Mouse (Mus musculus): ENCODE data around the gene Trpm8.

Gene Trpm8

GRCm38 (mm10) chr1:88260604-88261377 lies 16.7 kb upstream of the Trpm8 start:
- in situ Hi-C loops (cut with MboI; ENCODE audit: low pct_unique_long_range_greater_than_20kb in 1 of 2, low sequenced_read_pairs in 2 of 2, unreplicated experiment in 1 of 2): no loop called here

DNA sequence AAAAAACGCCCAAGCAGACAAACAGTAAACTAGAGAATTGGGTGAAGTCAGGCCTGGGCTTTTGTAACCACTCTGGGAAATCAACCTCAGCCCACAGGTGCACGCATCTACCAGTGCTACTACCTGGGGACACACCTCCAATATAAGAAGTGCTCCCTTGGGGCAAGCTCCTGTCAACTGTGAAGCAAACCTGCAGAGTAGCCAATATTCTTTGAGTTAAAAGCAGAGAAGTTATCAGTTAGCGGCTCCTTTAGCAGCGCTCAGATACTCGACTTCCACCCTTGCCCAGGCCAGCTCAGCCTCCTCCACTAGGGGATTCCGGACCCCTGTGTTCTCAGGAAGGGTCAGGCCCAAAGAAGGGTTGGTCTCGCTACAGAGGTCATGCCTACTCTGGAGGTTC lies 15.8 kb upstream of the Trpm8 start:
- in situ Hi-C loops (cut with MboI; ENCODE audit: low pct_unique_long_range_greater_than_20kb in 1 of 2, low sequenced_read_pairs in 2 of 2, unreplicated experiment in 1 of 2): no loop called here

DNA sequence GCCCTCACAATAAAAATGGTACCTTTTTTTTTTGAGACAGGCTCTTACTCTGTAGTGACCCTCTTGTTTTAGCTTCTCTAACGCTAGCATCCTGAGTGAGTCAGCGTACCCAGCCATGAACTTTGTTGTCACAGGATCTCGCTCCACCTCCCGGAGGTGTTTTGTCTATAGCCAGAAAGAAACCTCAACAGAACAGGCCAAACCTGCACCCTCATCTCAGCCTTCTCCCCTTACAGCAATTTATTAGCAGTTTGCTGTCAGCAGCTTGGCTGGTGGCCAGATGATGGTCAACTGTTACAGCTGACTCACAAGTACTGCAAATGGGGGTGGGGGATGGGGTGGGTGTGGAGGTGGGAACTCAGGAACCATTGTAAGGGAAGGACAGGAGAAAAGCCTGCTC lies 15.2 kb upstream of the Trpm8 start:
- in situ Hi-C loops (cut with MboI; ENCODE audit: low pct_unique_long_range_greater_than_20kb in 1 of 2, low sequenced_read_pairs in 2 of 2, unreplicated experiment in 1 of 2): no loop called here

- in situ Hi-C loops (cut with MboI; ENCODE audit: low pct_unique_long_range_greater_than_20kb in 1 of 2, low sequenced_read_pairs in 2 of 2, unreplicated experiment in 1 of 2): no loop called here
Observed at GRCm38 (mm10) chr1:88262961-88263360, 14.5 kb upstream of the Trpm8 start.

- in situ Hi-C loops (cut with MboI; ENCODE audit: low pct_unique_long_range_greater_than_20kb in 1 of 2, low sequenced_read_pairs in 2 of 2, unreplicated experiment in 1 of 2): no loop called here
Observed at GRCm38 (mm10) chr1:88263778-88264177, 13.7 kb upstream of the Trpm8 start.

- in situ Hi-C loops (cut with MboI; ENCODE audit: low pct_unique_long_range_greater_than_20kb in 1 of 2, low sequenced_read_pairs in 2 of 2, unreplicated experiment in 1 of 2): no loop called here
Observed at GRCm38 (mm10) chr1:88264237-88264868, 13.1 kb upstream of the Trpm8 start.

- in situ Hi-C loops (cut with MboI; ENCODE audit: low pct_unique_long_range_greater_than_20kb in 1 of 2, low sequenced_read_pairs in 2 of 2, unreplicated experiment in 1 of 2): no loop called here
Observed at GRCm38 (mm10) chr1:88264869-88265240, 12.6 kb upstream of the Trpm8 start.

GRCm38 (mm10) chr1:88266123-88266522 lies 11.3 kb upstream of the Trpm8 start:
- in situ Hi-C loops (cut with MboI; ENCODE audit: low pct_unique_long_range_greater_than_20kb in 1 of 2, low sequenced_read_pairs in 2 of 2, unreplicated experiment in 1 of 2): no loop called here

DNA sequence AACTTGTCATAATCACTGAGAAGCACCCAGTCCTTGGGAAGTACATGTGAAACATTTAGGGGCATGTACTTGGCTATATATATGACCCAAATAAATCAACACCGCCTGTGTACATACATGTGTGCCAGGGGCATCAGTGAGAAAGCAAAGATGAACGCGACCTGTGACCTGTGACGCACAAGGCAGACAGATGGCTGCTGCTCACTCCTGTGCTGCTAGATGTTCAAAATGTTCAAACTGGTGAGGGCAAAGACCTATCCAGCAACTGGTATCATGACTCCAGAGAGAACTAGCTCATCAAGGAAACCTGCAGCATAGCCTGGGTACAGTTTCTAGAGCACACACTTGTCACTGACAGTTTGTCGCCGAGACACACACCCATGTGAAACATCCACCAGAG lies 10.0 kb upstream of the Trpm8 start:
- in situ Hi-C loops (cut with MboI; ENCODE audit: low pct_unique_long_range_greater_than_20kb in 1 of 2, low sequenced_read_pairs in 2 of 2, unreplicated experiment in 1 of 2): no loop called here

DNA sequence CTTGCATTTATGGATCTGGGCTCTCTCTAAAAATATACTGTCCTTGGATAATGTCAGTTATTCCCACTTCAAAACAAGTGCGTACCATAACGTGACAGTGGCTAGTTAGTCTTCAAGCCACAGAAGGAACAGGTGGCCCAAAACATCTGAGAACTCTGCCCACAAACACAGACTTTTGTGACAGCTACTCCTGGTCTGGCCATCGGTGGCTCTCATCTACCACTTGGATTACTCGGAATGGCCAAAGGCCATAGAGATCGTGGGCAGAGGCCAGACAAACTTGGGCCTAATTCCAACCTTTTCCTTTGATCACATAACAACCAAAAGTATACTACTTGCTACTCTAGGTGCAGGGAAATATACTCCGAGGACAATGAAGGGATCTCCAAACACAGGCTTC lies 9.4 kb upstream of the Trpm8 start:
- in situ Hi-C loops (cut with MboI; ENCODE audit: low pct_unique_long_range_greater_than_20kb in 1 of 2, low sequenced_read_pairs in 2 of 2, unreplicated experiment in 1 of 2): no loop called here

DNA sequence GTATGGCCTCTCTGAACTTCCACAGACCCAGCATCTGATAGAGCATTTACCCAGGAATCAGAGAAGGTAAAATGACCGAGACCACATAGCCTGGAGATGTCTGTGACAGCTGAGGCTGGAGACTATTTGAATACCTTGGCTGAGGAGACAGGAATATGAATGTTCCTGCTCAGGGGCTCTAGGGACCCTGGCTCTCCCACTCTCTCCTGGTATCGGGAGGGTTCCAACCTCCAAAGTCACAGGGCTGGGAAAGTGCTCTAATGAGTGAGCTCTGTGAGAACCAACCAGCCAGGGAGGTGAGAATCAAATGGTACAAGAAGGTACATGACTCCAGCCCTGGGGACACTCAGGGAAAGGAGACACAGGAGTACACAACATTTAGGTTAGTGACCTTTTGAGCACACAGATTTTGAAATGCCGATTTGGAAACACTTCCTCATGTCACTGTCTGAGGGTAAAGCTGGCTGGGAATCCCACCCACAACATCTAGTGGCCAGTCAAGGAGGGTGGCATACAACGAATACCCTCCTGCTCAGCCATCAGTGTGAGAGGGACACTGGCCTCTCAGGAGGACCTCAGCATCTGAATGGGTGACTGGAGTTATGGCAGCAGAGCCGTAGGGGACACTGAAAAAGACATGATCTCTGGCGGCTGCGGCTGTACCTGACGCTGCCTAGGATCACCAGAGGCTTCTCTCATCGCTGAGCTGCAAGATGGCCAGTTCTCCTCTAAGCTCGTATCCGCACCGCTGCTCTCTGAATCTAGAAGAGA lies 7.7 kb upstream of the Trpm8 start:
- in situ Hi-C loops (cut with MboI; ENCODE audit: low pct_unique_long_range_greater_than_20kb in 1 of 2, low sequenced_read_pairs in 2 of 2, unreplicated experiment in 1 of 2): no loop called here

- in situ Hi-C loops (cut with MboI; ENCODE audit: low pct_unique_long_range_greater_than_20kb in 1 of 2, low sequenced_read_pairs in 2 of 2, unreplicated experiment in 1 of 2): no loop called here
Observed at GRCm38 (mm10) chr1:88272851-88273250, 4.6 kb upstream of the Trpm8 start.

DNA sequence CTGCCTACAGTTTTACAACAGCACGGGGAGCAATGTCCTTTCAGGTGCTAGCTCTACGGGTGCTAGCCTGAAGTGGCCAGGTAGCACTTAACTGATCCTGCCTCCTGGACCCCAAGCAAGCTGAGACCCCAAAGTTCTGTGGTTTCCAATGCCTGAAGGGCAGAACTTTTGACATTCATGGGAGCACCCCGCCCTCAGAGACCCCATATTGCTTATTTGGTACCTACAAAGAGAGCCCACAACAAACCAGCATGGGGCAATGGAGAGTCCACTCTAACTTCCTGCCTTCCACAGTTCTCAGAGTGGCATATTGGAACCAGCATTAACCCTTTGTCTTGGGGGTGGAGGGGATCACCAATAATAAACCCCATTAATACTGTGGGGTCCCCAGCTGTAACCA lies 4.1 kb upstream of the Trpm8 start:
- in situ Hi-C loops (cut with MboI; ENCODE audit: low pct_unique_long_range_greater_than_20kb in 1 of 2, low sequenced_read_pairs in 2 of 2, unreplicated experiment in 1 of 2): no loop called here

DNA sequence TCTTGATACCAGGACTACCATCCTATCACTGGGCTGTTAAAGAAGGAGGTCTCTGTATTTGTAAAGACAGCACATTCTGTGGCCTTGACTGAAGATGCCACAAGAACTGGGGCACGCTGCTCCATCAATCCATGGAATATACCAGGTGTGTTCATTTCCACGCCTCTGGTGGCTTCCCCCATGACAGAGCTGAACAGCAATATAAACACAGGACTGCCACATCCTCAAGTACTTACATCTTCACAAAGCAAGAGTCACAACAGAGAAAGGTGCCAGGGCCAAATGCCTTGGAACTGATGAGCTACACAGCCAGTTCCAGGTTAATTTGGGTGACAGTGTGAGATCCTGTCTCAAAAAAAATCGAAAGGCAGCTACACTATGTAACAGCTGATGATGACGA lies 3.6 kb upstream of the Trpm8 start:
- in situ Hi-C loops (cut with MboI; ENCODE audit: low pct_unique_long_range_greater_than_20kb in 1 of 2, low sequenced_read_pairs in 2 of 2, unreplicated experiment in 1 of 2): no loop called here

DNA sequence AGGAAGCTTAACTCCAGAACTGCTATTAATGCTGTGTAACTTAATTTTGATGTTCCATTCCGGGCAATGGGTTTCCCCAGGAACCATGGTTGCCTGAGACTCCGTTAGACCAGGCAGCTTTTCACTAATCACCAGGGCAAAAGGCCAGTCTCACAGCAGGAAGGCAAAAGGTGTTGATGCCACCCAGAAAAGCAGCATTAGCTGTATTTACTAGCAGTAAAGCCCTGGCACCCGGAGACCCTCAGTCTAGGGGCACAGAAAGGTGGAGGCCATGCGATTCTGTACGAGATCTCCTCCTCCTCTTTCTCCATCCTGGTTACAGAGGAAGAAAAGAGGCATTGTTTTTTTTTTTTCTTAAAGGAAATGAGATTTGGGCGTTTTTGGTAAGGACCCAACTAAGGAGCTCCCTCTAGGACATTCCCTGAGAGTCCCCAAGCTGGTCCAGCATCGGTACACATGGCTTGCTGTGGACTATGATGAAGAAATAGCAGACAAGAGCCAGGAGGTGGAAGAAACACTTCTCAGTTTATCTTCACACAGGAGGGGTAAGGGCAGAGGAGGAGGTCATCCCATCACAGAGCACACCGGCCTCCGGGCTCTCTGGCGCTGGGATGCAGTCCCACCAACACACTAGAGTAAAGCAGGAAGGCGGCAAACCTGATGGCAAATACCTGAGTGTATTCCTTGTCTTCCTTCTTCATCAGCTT lies 2.9 kb upstream of the Trpm8 start:
- in situ Hi-C loops (cut with MboI; ENCODE audit: low pct_unique_long_range_greater_than_20kb in 1 of 2, low sequenced_read_pairs in 2 of 2, unreplicated experiment in 1 of 2): no loop called here

DNA sequence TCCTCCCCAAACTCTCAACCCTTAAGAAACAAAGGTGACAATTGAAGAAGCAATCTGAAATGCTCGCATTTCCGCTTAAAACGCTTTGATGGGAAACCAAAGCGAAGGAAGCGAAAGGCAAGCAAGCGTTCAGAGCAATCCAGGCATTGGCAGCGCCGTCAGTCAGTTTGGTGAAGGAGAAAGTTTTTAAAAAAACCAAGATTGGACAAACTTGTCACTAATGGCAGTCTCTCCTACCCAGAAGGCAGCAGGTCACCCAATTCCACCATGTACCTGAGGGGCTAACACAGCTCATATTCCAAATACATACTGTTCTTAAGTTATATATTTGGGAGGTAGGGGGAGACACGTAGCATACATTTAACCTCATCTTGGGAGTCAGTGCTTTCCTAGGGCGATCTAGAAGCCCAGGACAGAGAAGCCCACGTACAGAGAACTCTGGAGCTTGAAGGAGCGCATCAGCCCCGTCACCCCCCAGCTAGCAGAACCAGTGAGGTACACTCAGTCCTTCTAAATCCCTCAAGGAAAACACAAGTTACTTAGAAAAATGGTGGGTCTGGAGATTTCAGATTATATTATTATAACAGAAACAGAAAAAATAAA lies 2.3 kb upstream of the Trpm8 start:
- in situ Hi-C loops (cut with MboI; ENCODE audit: low pct_unique_long_range_greater_than_20kb in 1 of 2, low sequenced_read_pairs in 2 of 2, unreplicated experiment in 1 of 2): no loop called here

DNA sequence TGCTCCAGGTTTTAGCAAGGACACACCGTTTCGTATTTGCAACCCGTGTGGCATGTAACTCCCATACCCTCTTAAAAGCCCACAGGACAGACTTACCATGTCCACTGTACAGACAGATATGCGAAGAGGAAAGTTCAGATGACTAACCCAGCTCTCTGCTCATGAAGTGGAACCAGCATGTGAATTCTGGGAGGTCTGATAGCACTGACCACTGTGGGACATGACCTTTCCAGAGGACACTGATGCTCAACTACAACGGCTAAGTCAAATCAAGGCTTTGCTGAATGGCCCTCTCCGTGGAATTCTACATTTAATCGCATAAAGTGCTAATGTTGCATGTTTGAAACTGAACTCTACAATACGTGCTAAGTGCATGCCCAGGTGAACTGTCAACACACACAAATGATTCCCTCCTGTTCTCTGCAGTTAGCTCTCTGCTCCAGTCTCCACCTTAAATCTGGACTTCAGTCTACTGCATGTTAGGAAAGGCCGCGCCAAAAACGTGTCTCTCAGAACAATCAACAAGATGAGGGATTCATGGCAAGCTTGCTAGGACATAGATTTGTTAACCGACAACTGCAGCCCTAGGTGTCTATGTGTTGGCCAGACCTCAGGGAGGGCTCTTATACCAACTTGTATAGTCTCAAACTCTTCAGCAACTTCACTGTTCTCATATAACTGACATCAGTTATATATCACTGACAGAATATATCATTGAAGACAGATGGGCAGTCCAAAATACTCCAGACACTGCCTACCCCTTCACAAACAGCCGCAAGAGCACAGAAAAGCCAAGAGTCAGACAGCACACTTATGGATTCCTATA lies 1.6 kb upstream of the Trpm8 start:
- in situ Hi-C loops (cut with MboI; ENCODE audit: low pct_unique_long_range_greater_than_20kb in 1 of 2, low sequenced_read_pairs in 2 of 2, unreplicated experiment in 1 of 2): no loop called here

DNA sequence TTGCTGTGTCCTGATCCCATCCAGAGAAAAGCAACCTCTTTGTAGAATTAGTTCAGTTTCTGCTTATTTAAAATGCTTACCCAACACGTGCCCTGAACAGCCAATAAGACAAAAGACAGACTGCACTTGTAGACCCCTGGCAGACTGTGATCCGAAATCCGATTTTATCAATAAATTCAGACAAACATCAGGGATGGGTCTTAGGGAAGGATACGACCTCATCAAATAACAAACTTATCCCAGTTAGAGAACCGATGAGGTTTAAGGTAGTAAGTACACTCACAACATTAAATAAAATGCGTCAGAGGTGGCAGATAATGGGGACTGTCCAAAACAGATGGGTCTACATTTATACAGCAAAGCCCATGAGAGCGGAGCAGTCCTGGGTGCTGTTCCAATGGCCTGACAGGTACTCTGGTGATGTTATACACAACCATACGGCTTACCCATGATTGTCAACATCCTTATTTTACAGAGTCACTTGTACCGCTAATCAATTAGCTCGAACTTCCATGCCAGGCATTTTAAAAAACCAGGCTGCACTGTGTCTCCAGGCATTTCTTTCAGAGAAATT lies 850 bp upstream of the Trpm8 start:
- in situ Hi-C loops (cut with MboI; ENCODE audit: low pct_unique_long_range_greater_than_20kb in 1 of 2, low sequenced_read_pairs in 2 of 2, unreplicated experiment in 1 of 2): no loop called here
